Mouse (Mus musculus): ENCODE measurements around the gene Pkd1l1. TPM values are rescaled to one million over a fixed set of nuclear protein-coding genes. Genes with fewer than 3 reads are reported as not detected.

The Pkd1l1 gene
- polyA plus RNA-seq, 1 experiment from 2014 or later, result 0.04 TPM

DNA sequence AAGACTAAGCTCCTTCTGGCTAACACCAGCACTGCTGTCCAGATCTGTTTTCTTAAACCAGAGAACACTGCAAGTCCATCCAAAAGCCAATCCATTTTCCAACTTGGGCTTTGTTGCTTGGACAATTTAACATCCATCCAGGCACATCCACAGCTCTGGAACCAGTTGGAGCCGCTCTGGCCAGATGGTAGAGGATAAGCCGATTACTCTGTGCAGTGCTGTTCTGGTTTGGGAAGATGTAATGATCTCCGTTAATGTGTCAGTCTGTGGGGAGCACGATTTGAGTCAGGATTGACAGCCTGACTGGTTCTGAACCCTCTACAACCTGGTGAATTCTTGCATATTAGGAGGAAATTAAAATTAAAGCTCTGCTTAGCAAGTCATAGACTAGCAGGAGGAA, 188.7 kb downstream of the Pkd1l1 start:
- no peaks in the 10 kb centered on the region for H3K27me3 ChIP-seq (replicated peaks)
- no peak overlapping the region for H3K4me2 ChIP-seq
- no peak overlapping the region for H3K9ac ChIP-seq
- no peak overlapping the region for H3K4me3 ChIP-seq
- no peak for ATAC-seq (ENCODE audit: extremely low read depth, insufficient number of reproducible peaks, low FRiP score, low TSS enrichment)
- no peaks in the 10 kb centered on the region for H3K9me3 ChIP-seq
- WGBS, result 75% methylated on average over 4 of the region's 4 CpGs
- H3K36me3 ChIP-seq, result no peaks in the 10 kb centered on the region
- H3K27ac ChIP-seq (replicated peaks), result no peak overlapping the region
- peaks cover 35% of the 10 kb centered on the region for H3K4me1 ChIP-seq

DNA sequence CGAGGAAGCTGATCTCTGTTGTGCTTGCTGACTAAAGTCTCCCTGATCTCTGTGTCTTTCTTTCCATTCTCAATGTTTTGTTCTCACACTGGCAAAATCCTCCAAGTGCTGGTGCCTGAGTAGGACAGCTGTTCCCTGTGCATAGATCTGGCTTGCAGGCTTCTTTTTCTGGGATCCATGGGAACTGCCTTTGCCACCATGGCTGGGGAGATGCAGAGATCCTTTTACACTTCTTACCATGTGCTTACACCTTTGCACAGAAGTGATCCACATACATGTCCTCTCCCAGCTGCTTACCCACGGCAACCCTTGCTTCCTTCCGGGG, 191.0 kb downstream of the Pkd1l1 start:
- Histone ChIP-seq H3K27ac (replicated peaks) (peak overlapping the region; percentile 79), H3K36me3 (no peaks in the 10 kb centered on the region), H3K4me2 (0 out of 2 replicates have a peak overlapping the region, but pooled peaks have one; percentile 4), H3K9me3 (0 out of 2 replicates have a peak, but pooled peaks cover 3% of the 10 kb centered on the region), H3K4me3 (no peak overlapping the region), H3K4me1 (peaks cover 32% of the 10 kb centered on the region), H3K9ac (0 out of 2 replicates have a peak overlapping the region, but pooled peaks have one; percentile 3), H3K27me3 (replicated peaks) (no peaks in the 10 kb centered on the region)
- no peak for ATAC-seq (ENCODE audit: extremely low read depth, insufficient number of reproducible peaks, low FRiP score, low TSS enrichment)
- 36% methylated on average over 3 of the region's 3 CpGs for WGBS

DNA sequence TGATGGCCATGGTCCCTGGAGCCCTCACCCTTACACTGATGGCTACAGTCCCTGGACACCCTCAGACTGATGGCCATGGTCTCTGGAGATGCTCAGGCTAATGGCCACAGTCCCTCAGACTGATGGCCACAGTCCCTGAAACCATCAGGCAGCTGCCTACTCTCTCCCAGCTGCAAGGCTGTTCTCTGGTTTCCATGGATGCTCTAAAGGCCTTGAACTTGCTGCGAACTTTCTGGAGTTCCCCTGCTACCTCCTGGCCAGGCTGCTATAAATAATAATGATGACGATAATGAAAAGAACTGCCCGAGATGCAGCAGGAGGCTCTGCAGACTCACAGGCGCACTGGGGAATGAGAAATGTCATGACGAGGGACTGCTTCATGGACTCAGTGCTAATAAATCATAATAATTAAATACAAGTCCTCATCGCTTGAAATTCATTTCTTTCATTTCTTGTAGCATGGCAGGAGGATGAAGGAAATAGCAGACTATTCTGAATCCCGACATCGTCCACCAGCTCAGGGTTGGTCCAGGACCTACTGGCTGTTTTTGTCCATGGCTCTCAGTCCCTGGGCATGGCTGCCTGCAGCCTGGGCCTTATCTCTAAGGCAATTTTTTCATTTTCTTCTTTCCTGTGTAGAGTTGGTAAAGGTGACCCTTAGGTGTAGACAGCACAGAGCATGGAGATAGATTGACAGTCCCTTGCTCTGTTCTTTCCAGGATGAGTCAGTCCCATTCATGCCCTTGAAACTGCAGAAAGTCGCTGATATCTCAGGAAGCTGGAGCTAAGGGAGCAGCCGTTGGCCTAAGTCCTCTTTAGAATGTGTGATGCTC, 191.5 kb downstream of the Pkd1l1 start:
- H3K4me3 ChIP-seq, result no peak overlapping the region
- H3K27me3 ChIP-seq (replicated peaks), result no peaks in the 10 kb centered on the region
- H3K36me3 ChIP-seq, result no peaks in the 10 kb centered on the region
- WGBS, result 42% methylated on average over 10 of the region's 10 CpGs
- 0 out of 2 replicates have a peak, but pooled peaks cover 3% of the 10 kb centered on the region for H3K9me3 ChIP-seq
- peak; percentile 28; the same call in 1 of the 2 replicates for ATAC-seq (ENCODE audit: extremely low read depth, insufficient number of reproducible peaks, low FRiP score, low TSS enrichment)
- no peak overlapping the region for H3K4me2 ChIP-seq
- no peak overlapping the region for H3K9ac ChIP-seq
- peaks cover 32% of the 10 kb centered on the region for H3K4me1 ChIP-seq
- H3K27ac ChIP-seq (replicated peaks), result peak overlapping the region; percentile 79

DNA sequence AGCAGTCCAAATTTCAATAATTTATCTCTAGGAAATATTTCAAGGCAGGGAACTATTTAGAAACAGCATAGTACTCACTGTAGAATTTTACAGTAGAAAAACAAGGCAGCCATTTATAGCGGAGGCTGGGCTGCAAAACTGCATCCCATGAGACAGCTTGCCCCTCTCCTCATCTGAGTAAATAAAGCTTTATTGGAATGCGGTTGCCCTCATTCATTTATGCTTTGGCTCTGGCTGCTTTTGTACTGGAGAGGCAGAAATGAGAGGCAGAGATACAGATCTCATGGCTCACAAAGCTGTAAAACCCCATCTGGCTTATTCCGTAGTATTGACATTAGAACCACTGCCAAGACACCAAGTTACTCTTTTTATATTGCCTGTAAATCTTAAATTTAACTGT, 193.6 kb downstream of the Pkd1l1 start:
- 78% methylated on average over 3 of the region's 3 CpGs for WGBS
- Histone ChIP-seq H3K4me2 (no peak overlapping the region), H3K4me3 (no peak overlapping the region), H3K36me3 (no peaks in the 10 kb centered on the region), H3K27ac (replicated peaks) (no peak overlapping the region), H3K9ac (no peak overlapping the region), H3K27me3 (replicated peaks) (no peaks in the 10 kb centered on the region), H3K9me3 (0 out of 2 replicates have a peak, but pooled peaks cover 3% of the 10 kb centered on the region), H3K4me1 (peaks cover 32% of the 10 kb centered on the region)
- ATAC-seq (ENCODE audit: extremely low read depth, insufficient number of reproducible peaks, low FRiP score, low TSS enrichment), result no peak

Other genes starting within 250 kb of the Pkd1l1 start
- 12.1 and 13.0 TPM in 2 replicates for gene Hus1, start 37.9 kb upstream of the Pkd1l1 start, polyA plus RNA-seq (2015; fragmentation: Nextera tagmentation; extraction: Ambion mirVana)
- gene Gm11992, start 75.3 kb upstream of the Pkd1l1 start, polyA plus RNA-seq (2015; fragmentation: Nextera tagmentation; extraction: Ambion mirVana), result 2.3 and 3.7 TPM in 2 replicates
- 0.36 and 0.87 TPM in 2 replicates for gene Sun3, start 75.7 kb upstream of the Pkd1l1 start, polyA plus RNA-seq (2015; fragmentation: Nextera tagmentation; extraction: Ambion mirVana)
- gene Upp1, start 144.8 kb upstream of the Pkd1l1 start, polyA plus RNA-seq (2015; fragmentation: Nextera tagmentation; extraction: Ambion mirVana), result 37.8 and 46.5 TPM in 2 replicates
- gene Abca13, start 218.7 kb upstream of the Pkd1l1 start, polyA plus RNA-seq (2015; fragmentation: Nextera tagmentation; extraction: Ambion mirVana), result 0.01 and 0.04 TPM in 2 replicates

All from heart, embryonic 13.5 days (tissue).